Mouse (Mus musculus) intestine, embryonic 16.5 days (tissue): ENCODE results near the gene Fam83f. TPM values are rescaled to one million over a fixed set of nuclear protein-coding genes. Genes with fewer than 3 reads are reported as not detected.

Source experiments
- ATAC-seq: fragments of 200-750 bp; cut with Nextera tagmentation; 2 replicates; pipeline ENCODE4 v1.8.0; 2017; ENCODE audit warnings: moderate TSS enrichment, moderate library complexity
- H3K27ac ChIP-seq: fragments of 300-500 bp; sonication (generic); 2 replicates; pipeline ENCODE4 v1.5.1; 2014; ENCODE audit warnings: mild to moderate bottlenecking, low read length
- H3K27me3 ChIP-seq: fragments of 300-500 bp; sonication (generic); replicated peaks from 2 replicates; pipeline ENCODE4 v1.6.1; 2014; ENCODE audit warnings: low read length, control low read depth, mixed read lengths; ENCODE audit not compliant: control insufficient read depth, insufficient read depth
- H3K36me3 ChIP-seq: fragments of 300-500 bp; sonication (generic); 2 replicates; pipeline ENCODE4 v1.6.1; 2014; ENCODE audit warnings: low read length, control low read depth; ENCODE audit not compliant: control insufficient read depth, insufficient read depth
- H3K4me1 ChIP-seq: fragments of 300-500 bp; sonication (generic); 2 replicates; pipeline ENCODE4 v1.6.1; 2014; ENCODE audit warnings: low read length, control low read depth, mixed read lengths; ENCODE audit not compliant: control insufficient read depth, insufficient read depth
- H3K4me2 ChIP-seq: fragments of 300-500 bp; sonication (generic); 2 replicates; pipeline ENCODE4 v1.6.1; 2014; ENCODE audit warnings: low read depth, low read length, control low read depth
- H3K4me3 ChIP-seq: fragments of 300-500 bp; sonication (generic); 2 replicates; pipeline ENCODE4 v1.5.1; 2014; ENCODE audit warnings: mild to moderate bottlenecking, low read length
- H3K9ac ChIP-seq: fragments of 300-500 bp; sonication (generic); 2 replicates; pipeline ENCODE4 v1.6.1; 2014; ENCODE audit warnings: low read depth, low read length
- H3K9me3 ChIP-seq: fragments of 300-500 bp; sonication (generic); 2 replicates; pipeline ENCODE4 v1.6.1; 2016; ENCODE audit warnings: low read length, control low read depth; ENCODE audit not compliant: control insufficient read depth
- WGBS: fragments of 180-500 bp; shearing (Covaris S2); extraction: QIAGEN DNeasy Blood & Tissue Kit; methylation state at CpG from one replicate; pipeline ENCODE4 v1.1.7; 2014; 5-methylcytosine and 5-hydroxymethylcytosine counted together
- polyA plus RNA-seq: library from polyadenylated mRNA; unstranded; fragments of >200 nt; fragmentation: Nextera tagmentation; extraction: Ambion mirVana; gene quantifications from 2 replicates; pipeline ENCODE4 v1.2.1, GENCODE M21; 2015

Gene Fam83f
- 24.9 and 29.2 TPM in 2 replicates for polyA plus RNA-seq

- Histone ChIP-seq H3K4me2 (peak within 1 kb of the TSS; percentile 81), H3K27me3 (no peaks in the 10 kb centered on the region), H3K9me3 (no peaks in the 10 kb centered on the region), H3K9ac (peak within 1 kb of the TSS; percentile 76), H3K4me1 (peaks cover 15% of the 10 kb centered on the region), H3K36me3 (no peaks in the 10 kb centered on the region), H3K4me3 (peak within 1 kb of the TSS; percentile 61), H3K27ac (peak within 1 kb of the TSS; percentile 70)
- ATAC-seq: peak; percentile 77
- WGBS: 6% methylated on average over 85 of the region's 85 CpGs
Observed at GRCm38 (mm10) chr15:80671295-80672252, at the start of gene Fam83f. TSS of gene Fam83f (plus strand) at chr15:80671847.

DNA sequence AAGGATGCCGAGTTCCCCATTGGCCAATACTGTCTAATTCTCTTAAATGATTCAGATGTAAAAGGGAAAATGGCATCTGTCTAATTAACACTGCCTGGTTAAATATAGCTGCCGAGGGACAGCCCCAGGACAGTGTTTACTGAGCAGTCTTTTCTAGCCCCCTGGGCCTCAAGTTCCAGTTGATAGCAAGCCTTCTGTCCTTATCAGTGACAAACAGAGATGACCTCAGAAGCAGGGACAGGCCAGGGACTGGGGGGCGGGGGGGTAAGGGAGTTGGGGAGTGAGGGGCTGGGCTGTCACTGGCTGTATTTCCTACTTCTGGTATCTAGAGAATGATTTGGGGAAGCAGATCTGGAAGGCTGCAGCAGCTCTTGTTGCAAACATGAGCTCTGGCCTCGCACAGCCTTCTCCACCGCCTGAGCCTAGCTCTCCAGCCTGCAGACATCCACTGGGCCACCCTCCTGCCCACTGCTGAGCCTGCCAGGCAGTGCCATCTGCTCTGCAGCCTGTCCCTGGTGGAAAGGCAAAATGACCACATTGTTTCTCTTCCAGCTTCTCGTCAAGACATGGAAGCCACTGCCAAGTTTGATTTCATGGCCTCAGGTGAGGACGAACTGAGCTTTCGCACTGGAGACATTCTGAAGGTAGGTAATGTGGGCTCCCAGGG lies 48.3 kb upstream of the Fam83f start:
- Histone ChIP-seq H3K27me3 (no peaks in the 10 kb centered on the region), H3K4me2 (no peak overlapping the region), H3K4me1 (no peaks in the 10 kb centered on the region), H3K36me3 (no peaks in the 10 kb centered on the region), H3K9ac (no peak overlapping the region), H3K27ac (no peak overlapping the region), H3K9me3 (no peaks in the 10 kb centered on the region), H3K4me3 (no peak overlapping the region)
- ATAC-seq: peak; percentile 65; the same call in 1 of the 2 replicates
- 54% methylated on average over 8 of the region's 8 CpGs for WGBS

- 49% methylated on average over 6 of the region's 6 CpGs for WGBS
- no peaks in the 10 kb centered on the region; the same call in 1 of the 2 replicates for H3K9me3 ChIP-seq
- no peak overlapping the region for H3K4me2 ChIP-seq
- no peak overlapping the region for H3K9ac ChIP-seq
- no peak overlapping the region for H3K4me3 ChIP-seq
- no peak for ATAC-seq
- H3K27me3 ChIP-seq: no peaks in the 10 kb centered on the region
- H3K4me1 ChIP-seq: no peaks in the 10 kb centered on the region
- no peaks in the 10 kb centered on the region for H3K36me3 ChIP-seq
- H3K27ac ChIP-seq: no peak overlapping the region
Observed at GRCm38 (mm10) chr15:80626472-80626871, 45.2 kb upstream of the Fam83f start.

DNA sequence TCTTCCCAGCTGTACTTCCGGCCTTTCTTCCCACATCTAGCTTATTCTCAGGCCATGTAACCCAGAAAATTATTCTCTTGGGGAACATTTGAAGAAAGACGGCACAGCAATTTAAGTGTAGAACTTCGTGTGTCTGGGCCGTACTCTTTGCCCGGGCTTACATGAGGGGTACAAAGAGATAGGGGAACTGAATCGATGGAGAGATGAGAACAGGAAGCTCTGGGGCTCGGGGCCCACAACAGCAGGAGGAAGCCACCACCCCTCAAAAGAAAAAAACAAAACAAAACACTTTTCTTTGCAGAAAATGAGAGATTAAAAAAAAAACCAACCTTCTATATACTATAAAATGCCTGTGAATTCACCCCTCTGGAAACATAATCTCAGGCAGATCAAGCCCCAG lies 41.5 kb upstream of the Fam83f start:
- H3K9me3 ChIP-seq: no peaks in the 10 kb centered on the region; the same call in 1 of the 2 replicates

DNA sequence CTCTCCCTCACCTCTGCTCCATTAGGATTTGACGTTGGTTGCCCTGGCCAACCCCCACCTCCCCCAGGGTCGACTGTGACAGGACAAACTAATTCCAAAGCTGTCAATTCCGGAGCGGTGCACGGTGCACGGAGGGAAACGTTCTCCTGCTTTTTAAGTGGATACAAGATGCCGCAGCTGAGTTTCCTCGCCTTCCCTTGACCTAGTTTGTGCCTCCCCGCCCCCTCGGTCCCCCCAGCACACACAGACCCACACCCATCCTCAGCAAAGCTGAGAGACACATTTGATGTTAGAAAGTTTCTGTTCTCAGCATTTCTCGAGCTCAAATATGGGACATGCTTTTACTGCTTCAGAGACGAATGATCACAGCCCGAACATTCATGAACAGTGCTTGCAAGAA lies 40.9 kb upstream of the Fam83f start:
- Histone ChIP-seq H3K9me3 (no peaks in the 10 kb centered on the region; the same call in 1 of the 2 replicates), H3K27ac (no peak overlapping the region), H3K4me3 (no peak overlapping the region), H3K9ac (no peak overlapping the region), H3K27me3 (no peaks in the 10 kb centered on the region), H3K4me2 (no peak overlapping the region), H3K36me3 (no peaks in the 10 kb centered on the region), H3K4me1 (no peaks in the 10 kb centered on the region)
- WGBS: 58% methylated on average over 14 of the region's 14 CpGs
- ATAC-seq: no peak

More for the DNA sequence above, 41.5 kb upstream of the Fam83f start:
- Histone ChIP-seq H3K4me1 (no peaks in the 10 kb centered on the region), H3K4me3 (no peak overlapping the region), H3K4me2 (no peak overlapping the region), H3K36me3 (no peaks in the 10 kb centered on the region), H3K27me3 (no peaks in the 10 kb centered on the region), H3K27ac (no peak overlapping the region), H3K9ac (no peak overlapping the region)
- ATAC-seq: no peak
- WGBS: 74% methylated on average over 7 of the region's 7 CpGs

DNA sequence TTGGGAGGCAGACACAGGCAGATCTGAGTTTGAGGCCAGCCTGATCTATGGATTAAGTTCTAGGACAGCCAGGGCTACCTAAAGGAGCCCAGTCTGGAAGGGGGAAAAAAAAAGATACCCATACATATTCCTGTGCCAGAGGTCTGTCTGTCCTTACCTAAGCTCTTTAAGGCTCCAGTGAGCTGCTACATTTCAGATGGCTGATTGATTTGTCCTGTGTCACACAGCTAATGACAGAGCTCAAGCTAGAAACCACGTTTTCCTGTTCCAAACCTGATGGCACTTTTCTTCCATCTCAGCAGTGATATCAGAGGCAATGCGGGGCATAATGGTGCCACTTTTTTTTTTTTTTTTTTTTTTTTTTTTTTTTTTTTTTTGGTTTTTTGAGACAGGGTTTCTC lies 40.3 kb upstream of the Fam83f start:
- Histone ChIP-seq H3K36me3 (no peaks in the 10 kb centered on the region), H3K9ac (no peak overlapping the region), H3K4me3 (no peak overlapping the region), H3K27ac (no peak overlapping the region), H3K27me3 (no peaks in the 10 kb centered on the region), H3K4me2 (no peak overlapping the region), H3K9me3 (no peaks in the 10 kb centered on the region; the same call in 1 of the 2 replicates), H3K4me1 (no peaks in the 10 kb centered on the region)
- ATAC-seq: no peak
- 90% methylated on average over 2 of the region's 2 CpGs for WGBS

DNA sequence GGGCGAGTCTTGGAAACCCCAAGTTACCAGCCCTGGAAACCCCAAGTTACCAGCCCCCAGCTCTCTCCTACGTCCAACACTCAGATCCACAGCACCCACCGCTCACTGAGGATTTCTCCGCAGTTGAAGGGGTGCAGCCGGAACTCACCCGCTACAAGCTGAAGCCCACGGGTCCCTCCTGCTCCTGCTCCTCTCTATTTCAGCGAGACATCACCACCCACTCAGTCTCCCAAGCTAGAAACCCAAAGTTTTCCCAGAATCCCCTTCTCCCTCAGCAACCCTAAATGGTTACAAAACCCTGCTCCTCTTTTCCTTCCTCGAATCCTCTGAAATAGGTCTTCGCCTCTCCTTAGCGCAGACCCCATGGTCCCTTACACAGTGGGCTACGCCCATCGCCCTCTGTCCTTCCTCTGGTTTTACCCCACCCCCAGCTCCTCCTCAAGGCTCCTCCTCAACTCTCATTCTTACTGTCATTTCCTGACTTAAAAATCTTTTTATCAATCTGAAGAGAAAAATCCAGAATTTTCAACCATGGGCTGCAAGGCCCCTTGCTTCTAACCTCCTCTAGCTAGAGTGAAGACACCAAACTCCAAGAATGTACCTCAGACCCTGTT lies 39.3 kb upstream of the Fam83f start:
- 89% methylated on average over 13 of the region's 13 CpGs for WGBS
- H3K4me2 ChIP-seq: no peak overlapping the region

DNA sequence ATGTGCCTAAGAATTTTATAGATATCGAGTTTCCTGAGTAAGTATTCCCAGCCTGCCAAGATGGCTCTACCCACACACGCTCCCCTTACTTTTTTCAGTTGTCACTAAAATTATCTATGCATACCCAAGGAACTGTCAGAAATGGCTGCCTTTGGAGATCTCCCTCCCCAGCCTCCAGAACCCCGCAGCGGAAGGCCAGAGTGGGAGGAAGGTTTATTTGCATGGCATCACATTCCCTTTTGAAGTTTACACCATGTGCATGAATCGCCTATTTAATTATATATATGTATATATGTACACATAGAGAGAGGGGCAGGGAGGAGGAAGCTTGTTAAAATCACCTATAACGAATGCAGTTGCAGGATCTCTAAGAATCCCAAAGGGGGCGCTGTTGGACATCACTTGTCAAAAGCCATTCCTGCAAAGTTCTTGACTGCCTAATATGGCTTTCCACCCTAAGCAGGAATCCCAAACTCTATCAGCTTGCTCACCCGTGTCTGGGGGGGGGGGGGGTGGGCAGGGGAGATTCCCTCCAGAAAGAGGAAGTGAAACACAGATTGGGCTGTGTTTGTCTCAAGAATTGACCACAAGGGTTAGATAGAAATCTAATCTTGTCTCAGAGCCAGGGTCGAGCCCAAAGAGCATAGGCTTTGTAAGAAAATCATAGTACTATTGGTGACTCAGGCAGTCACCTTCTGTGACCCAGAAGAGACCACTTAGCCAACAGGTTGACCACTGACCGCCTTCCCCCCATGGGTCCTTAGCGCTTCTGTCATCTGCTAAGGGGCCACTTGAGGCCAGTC lies 37.1 kb upstream of the Fam83f start:
- Histone ChIP-seq H3K27me3 (no peaks in the 10 kb centered on the region), H3K36me3 (no peaks in the 10 kb centered on the region), H3K9me3 (no peaks in the 10 kb centered on the region), H3K4me3 (no peak overlapping the region), H3K27ac (no peak overlapping the region), H3K9ac (no peak overlapping the region), H3K4me1 (peaks cover 7% of the 10 kb centered on the region), H3K4me2 (no peak overlapping the region)
- no peak for ATAC-seq
- 56% methylated on average over 11 of the region's 11 CpGs for WGBS

More for the DNA sequence above, 39.3 kb upstream of the Fam83f start:
- H3K9me3 ChIP-seq: no peaks in the 10 kb centered on the region; the same call in 1 of the 2 replicates
- no peak overlapping the region for H3K27ac ChIP-seq
- H3K27me3 ChIP-seq: no peaks in the 10 kb centered on the region
- no peak overlapping the region for H3K9ac ChIP-seq
- H3K36me3 ChIP-seq: no peaks in the 10 kb centered on the region
- no peak for ATAC-seq
- H3K4me1 ChIP-seq: no peaks in the 10 kb centered on the region
- H3K4me3 ChIP-seq: no peak overlapping the region
